9 mouse cellular contexts compared by ENCODE assay signal in the genomic region with DNA sequence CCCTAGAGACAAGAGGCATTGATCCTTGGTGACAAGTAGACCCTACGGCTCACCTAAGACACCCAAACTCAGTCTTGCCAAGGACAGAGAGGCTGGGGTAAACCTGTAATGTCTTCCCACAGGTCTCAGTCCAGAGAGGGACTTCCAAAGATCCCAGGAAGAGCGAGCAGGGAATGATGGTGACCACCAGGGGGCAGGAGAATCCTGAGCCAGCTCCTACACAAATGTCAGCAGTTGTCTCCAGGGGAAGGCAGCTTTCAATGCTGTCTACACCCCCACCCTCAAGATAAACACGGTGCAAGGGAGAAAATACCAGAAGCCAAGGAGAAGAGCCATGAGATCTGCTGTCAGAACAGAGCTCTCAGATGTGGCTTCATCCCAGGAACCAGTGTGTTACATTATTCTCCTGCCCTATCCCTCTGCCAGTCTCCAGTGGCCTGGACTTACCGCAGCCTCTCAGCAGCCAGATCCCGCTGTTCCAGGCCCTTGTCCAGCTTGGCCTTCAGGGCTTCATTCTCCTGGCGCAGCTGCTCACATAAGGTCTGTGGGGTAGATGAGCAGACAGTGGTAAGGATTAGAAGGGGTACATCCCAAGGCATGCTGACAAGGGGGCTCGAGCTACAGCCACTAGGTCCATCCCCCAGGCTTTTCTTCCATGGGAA. TPM values are rescaled to one million over a fixed set of nuclear protein-coding genes. Genes with fewer than 3 reads are reported as not detected.
A peak's percentile ranks its signal among the peaks of the same experiment; 100 is the strongest.
DNase-seq lines count a peak whose midpoint lies in the region; ATAC-seq and TF ChIP-seq lines count a peak whose summit lies in the region.
"Had no signal": no experiment of that assay in that cellular context is flagged by ENCODE, and none has a peak within 500 bp of the region (broad histone marks: within the 10 kb centered on the region; RNA-seq: fewer than 3 reads in every experiment).

No protein-coding gene starts in this region.

- no peaks in the 10 kb centered on the region for H3K27me3 ChIP-seq in hindbrain, embryonic 11.5 days (ENCODE audit: control insufficient read depth, insufficient read depth, low read length)
- H3K27me3 ChIP-seq in hindbrain, embryonic 12.5 days = no peaks in the 10 kb centered on the region
- H3K27me3 ChIP-seq in E14TG2a.4 (ENCODE audit: insufficient read depth, low read length) = no peaks in the 10 kb centered on the region
- H3K27me3 ChIP-seq: embryonic facial prominence, embryonic 12.5 days had no signal

- TF ChIP-seq CTCF in E14TG2a.4 (conservative IDR thresholded peaks at IDR 0.05; ENCODE audit: low read length) = peak; percentile 72
- TF ChIP-seq CTCF in brain, embryonic 14.5 days (IDR thresholded peaks at IDR 0.05; ENCODE audit: borderline replicate concordance, extremely low read depth, insufficient read depth, insufficient read length) = peak; percentile 72

- ATAC-seq in hindbrain, embryonic 11.5 days (ENCODE audit: low FRiP score) = no peak
- no peak for ATAC-seq in hindbrain, embryonic 12.5 days (ENCODE audit: low FRiP score)
- ATAC-seq in inflammation-experienced regulatory T-cells, adult 6 months = no peak

- H3K36me3 ChIP-seq in hindbrain, embryonic 11.5 days (ENCODE audit: control insufficient read depth, insufficient read depth, low read length) = no peaks in the 10 kb centered on the region
- H3K36me3 ChIP-seq in hindbrain, embryonic 12.5 days = peaks cover 43% of the 10 kb centered on the region
- peaks cover 99% of the 10 kb centered on the region for H3K36me3 ChIP-seq in E14TG2a.4 (ENCODE audit: insufficient read depth, low read length)

- H3K4me3 ChIP-seq in hindbrain, embryonic 11.5 days (ENCODE audit: low read depth, low read length) = no peak overlapping the region
- no peak overlapping the region for H3K4me3 ChIP-seq in hindbrain, embryonic 12.5 days
- no peak overlapping the region for H3K4me3 ChIP-seq in E14TG2a.4 (replicated peaks; ENCODE audit: low read length)
- H3K4me3 ChIP-seq: embryonic facial prominence, embryonic 12.5 days had no signal

- H3K4me2 ChIP-seq in hindbrain, embryonic 11.5 days (replicated peaks; ENCODE audit: low read depth, low read length) = no peak overlapping the region
- no peak overlapping the region for H3K4me2 ChIP-seq in hindbrain, embryonic 12.5 days (replicated peaks)
- H3K4me2 ChIP-seq: embryonic facial prominence, embryonic 12.5 days had no signal

- no peaks in the 10 kb centered on the region for H3K9me3 ChIP-seq in hindbrain, embryonic 11.5 days (ENCODE audit: control insufficient read depth, low read length)
- H3K9me3 ChIP-seq in hindbrain, embryonic 12.5 days (replicated peaks) = no peaks in the 10 kb centered on the region
- H3K9me3 ChIP-seq in E14TG2a.4 (ENCODE audit: low read length) = no peaks in the 10 kb centered on the region
- H3K9me3 ChIP-seq: embryonic facial prominence, embryonic 12.5 days had no signal

- TF ChIP-seq POLR2A in brain, embryonic 14.5 days (IDR thresholded peaks at IDR 0.05; ENCODE audit: borderline replicate concordance, extremely low read depth, insufficient read depth, insufficient read length, poor library complexity, severe bottlenecking) = no peak

- no peak overlapping the region for H3K27ac ChIP-seq in hindbrain, embryonic 11.5 days (ENCODE audit: low read depth, low read length)
- no peak overlapping the region for H3K27ac ChIP-seq in hindbrain, embryonic 12.5 days
- H3K27ac ChIP-seq: embryonic facial prominence, embryonic 12.5 days had no signal

- no peaks in the 10 kb centered on the region for H3K4me1 ChIP-seq in hindbrain, embryonic 11.5 days (replicated peaks; ENCODE audit: control insufficient read depth, insufficient read depth, low read length)
- no peaks in the 10 kb centered on the region for H3K4me1 ChIP-seq in hindbrain, embryonic 12.5 days
- H3K4me1 ChIP-seq in E14TG2a.4 (replicated peaks; ENCODE audit: low read depth, low read length) = peaks cover 61% of the 10 kb centered on the region

- no peak overlapping the region for H3K9ac ChIP-seq in hindbrain, embryonic 11.5 days (ENCODE audit: low read depth, low read length)
- H3K9ac ChIP-seq in hindbrain, embryonic 12.5 days = no peak overlapping the region; the same call in 1 of the 2 replicates
- H3K9ac ChIP-seq: embryonic facial prominence, embryonic 12.5 days had no signal

- 68% methylated on average over 7 of the region's 7 CpGs for WGBS in hindbrain, embryonic 11.5 days
- 66% methylated on average over 7 of the region's 7 CpGs for WGBS in hindbrain, embryonic 12.5 days

- peak; percentile 75 for DNase-seq in hindbrain, embryonic 11.5 days (ENCODE audit: low spot score)
- DNase-seq in brain, embryonic 14.5 days (ENCODE audit: low read depth) = peak; percentile 72
- DNase-seq in frontal cortex, postnatal 36 days (ENCODE audit: low spot score in 2 of 2) = peak; percentile 38 to 58
- DNase-seq in layer of hippocampus, postnatal 25 days (ENCODE audit: extremely low spot score in 1 of 2, low spot score in 1 of 2) = peak; percentile 41 to 77
- DNase-seq in naive thymus-derived CD4-positive, alpha-beta T cell, adult 2 months (ENCODE audit: low read depth) = peak; percentile 50

RNA-seq across cellular contexts. Expression of gene Gpx3, which starts 28.2 kb away (rescaled TPM):
- polyA plus RNA-seq in hindbrain, embryonic 11.5 days (2014; fragmentation: Nextera tagmentation; extraction: Ambion mirVana) = 91.4 and 114 TPM in 2 replicates
- polyA plus RNA-seq in hindbrain, embryonic 12.5 days (2016; fragmentation: Nextera tagmentation; extraction: Ambion mirVana) = 67.5 and 68.6 TPM in 2 replicates
- 5.8 and 14.6 TPM in 2 replicates for polyA plus RNA-seq in brain, embryonic 14.5 days (2012; rRNA removed)
- 1 to 10 TPM; 4.6 to 5.6 TPM for total RNA-seq in layer of hippocampus, postnatal 25 days (2021)
- 1 to 10 TPM in 1 of 3 experiments, under 1 TPM in 2; 0.67 to 1.6 (median 0.85) TPM for polyA plus RNA-seq in inflammation-experienced regulatory T-cells, adult 6 months (2017; shearing (Covaris generic))

RNA-seq across cellular contexts. Expression of gene Tnip1, which starts 32.3 kb away (rescaled TPM):
- polyA plus RNA-seq in hindbrain, embryonic 11.5 days (2014; fragmentation: Nextera tagmentation; extraction: Ambion mirVana) = 9.8 and 10.3 TPM in 2 replicates
- 19.0 and 20.8 TPM in 2 replicates for polyA plus RNA-seq in hindbrain, embryonic 12.5 days (2016; fragmentation: Nextera tagmentation; extraction: Ambion mirVana)
- 13.3 and 16.0 TPM in 2 replicates for polyA plus RNA-seq in brain, embryonic 14.5 days (2012; rRNA removed)
- total RNA-seq in layer of hippocampus, postnatal 25 days (2021) = 10 to 100 TPM; 33.1 to 38.0 TPM
- polyA plus RNA-seq in inflammation-experienced regulatory T-cells, adult 6 months (2017; shearing (Covaris generic)) = 100 to 1,000 TPM in 2 of 3 experiments, 10 to 100 TPM in 1; 64.4 to 113 (median 110) TPM
